Mouse (Mus musculus): ENCODE measurements around the gene Cdc34.
A peak's percentile ranks its signal among the peaks of the same experiment; 100 is the strongest.

Cdc34 gene

DNA sequence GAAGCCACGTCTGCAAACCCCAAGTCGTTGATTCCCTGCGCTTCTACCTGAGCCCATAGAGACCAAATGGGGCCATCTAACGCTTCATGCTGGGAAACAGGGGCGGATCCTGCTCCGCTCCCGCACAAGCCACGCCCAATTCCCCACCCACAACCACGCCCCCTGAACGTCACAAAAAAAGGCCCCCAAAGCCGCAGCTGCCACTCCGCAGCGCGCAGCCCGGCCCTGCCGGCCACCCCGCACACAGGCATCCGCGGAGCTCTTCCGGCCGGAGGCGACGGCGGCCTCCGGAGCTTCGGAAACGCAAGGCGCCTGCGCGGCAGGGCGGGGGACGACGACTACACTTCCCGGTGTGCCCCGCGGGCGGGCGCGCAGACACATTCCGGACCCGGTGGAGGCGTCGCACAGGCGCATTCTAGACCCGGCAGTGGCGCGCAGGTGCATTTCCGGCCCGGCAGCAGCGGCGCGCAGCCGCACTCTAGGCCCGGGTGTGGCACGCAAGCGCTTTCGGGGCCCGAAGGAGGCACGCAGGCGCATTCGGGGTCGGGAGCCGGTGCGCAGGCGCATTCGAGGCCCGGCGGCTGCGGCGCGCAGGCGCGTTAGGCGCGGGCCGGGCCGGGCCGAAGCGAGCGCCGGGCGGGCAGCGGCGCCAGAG lies at the start of gene Cdc34:
Cdc34 (plus strand) TSS at position 605 of the 655 bp plus-strand sequence.
- peak; percentile 96 for DNase-seq (ENCODE audit: low spot score)

DNA sequence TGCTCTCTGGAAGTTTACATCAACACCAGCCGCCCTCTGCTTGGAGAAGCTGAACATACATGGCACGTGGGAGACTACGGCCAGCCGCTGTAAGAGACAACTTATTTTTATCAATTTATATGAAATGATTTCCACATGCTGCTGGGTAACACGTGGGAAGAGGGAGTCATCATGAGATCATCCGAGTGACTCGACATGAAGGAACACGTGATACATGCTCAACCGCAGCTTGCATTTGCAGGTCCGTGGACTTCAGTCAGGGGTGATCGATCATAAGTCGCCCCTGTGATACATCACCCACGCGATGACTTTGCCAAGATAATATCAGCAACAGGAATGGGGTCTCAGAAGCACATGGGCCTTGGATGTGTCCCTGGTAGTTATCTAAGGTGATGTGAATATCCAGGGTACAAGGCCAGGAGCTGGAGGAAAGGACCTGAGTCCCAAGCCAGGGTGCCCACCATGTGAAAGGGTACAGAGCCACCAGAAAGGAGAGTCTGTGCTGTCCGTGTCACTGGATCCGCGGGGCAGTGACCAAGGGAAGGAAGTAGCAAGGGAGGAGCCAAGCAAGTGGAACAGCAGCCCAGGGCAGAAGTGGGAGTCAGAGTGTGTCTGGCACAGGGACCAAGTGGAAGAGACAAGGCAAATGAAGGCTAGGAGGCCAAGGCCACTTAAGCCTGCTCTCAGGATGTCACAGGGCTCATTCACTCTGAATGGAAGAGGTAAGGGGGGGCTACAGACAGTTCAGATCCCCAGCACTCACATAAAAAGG lies 48.8 kb upstream of the Cdc34 start:
- DNase-seq (ENCODE audit: low spot score): no peak

DNA sequence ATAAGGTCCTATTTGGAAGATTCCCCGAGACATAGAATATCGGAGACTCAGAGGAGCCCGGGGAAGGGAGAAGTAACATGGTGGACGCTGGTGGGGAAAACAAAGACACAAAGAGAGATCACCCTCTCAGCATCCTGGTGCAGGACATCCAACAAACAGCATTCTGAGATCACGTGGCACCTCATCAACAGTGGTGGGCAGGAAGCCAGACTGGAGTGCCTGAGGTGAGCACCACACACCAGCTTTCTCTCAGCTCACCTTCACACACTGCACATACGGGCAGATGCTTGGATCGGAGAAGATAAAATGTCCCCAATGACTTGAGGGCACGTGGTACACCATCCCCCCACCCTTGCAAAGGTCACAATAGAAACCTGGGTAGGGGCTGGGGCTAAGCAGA lies 45.7 kb upstream of the Cdc34 start:
- no peak for DNase-seq (ENCODE audit: low spot score)

DNA sequence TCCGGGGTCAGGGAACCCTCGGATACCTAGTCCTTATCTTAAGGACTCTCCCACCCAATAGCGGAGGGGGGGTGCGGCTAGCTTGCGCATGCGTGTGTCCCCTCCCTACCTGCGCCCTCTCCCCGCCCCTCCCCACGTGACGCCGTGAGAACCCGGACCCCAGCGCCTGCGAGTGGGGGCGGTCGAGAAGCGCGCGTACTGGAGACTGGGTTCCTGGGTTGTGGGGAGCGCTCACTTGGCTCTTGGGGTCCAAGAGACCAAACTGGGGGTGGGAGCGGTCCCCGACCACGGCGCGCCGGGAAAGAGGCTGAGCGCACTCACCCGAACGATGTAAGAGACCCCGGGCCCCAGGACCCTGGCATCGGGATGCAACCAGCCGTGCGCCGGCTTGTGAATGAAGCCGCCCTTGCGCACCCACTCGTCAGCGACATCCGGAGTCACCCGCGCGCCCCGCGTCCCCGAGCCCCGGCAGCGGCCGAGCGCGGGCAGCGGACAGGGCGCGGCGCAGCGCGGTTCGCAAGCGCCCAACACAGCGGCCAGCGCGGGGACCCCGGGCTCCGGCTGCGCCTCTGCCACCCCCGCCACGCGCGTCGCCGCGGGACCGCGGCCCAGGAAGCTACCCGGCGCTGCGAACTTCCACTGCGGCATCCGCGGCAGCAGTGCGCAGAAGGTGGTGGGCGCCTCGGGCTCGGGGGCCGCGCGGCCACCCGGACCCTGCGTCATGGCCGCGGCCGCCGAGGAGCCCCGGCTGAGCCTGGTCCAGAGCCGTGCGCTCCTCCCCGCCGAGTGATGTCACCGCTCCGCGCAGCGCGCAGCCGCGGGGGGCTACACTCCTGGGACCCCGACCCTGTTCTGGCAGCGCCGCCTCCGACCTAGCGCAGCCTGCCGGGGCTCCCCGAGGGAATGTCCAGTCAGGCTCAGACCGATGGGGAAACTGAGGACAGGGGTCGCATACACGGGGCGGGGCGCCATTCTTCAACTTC lies 44.6 kb upstream of the Cdc34 start, which contains the start of gene Shc2:
Shc2 (minus strand) TSS at position 791 of the 983 bp plus-strand sequence.
- DNase-seq (ENCODE audit: low spot score): no peak

DNA sequence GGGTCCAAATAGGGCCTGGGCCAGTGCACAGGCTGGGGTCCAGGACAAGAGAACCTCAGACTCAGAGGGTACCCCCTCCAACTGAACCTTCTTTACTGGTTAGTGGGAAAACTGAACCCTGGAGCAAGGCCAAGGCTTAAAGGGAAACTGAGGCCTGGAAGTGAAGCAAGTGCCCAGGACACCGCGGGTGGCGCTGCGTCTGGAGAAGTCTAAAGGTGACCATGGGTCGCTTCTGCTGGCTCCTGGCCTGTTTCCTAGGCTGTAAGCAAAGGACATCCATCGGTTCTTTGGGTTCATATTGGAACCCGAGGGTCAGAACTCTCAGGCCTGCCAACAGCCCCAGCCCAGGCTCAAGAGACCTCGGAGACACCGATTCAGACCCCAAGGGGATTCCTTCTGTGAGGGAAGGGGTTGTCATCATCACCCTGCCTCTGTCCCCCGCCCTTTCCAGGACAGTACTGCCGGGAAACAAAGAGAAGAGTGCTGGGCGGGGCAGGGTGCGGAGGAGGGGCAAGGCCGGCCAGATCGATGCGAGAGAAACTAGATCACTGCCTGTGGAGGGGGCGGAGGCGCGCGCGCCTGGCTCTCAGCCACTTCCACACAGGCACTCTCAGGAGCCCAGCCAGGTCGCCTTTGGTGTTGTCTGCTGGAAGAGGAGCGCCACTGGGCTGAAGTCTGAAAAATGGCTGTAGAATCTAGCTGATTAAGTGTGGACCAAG lies 43.4 kb upstream of the Cdc34 start:
- no peak for DNase-seq (ENCODE audit: low spot score)

DNA sequence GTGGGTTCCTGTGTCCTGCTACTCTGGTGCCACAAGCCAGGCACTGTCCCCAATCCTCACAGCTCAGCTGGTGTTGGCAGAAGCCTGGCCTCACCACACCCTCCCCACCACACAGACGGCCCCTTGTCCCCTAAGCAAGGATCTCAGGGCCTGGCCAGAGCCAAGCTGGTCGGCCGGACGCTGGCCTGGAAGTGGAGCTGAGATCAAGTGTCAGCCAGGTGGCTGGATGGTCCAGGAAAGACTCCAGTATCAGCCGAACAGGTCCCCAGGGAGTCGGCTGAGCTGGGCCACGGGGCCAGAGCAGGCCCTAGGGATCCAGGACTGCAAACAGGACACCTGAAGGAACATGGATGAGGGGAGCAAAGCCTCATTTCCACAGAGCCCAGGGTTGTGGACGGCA lies 36.3 kb upstream of the Cdc34 start, which contains the start of gene Odf3l2:
Odf3l2 (minus strand) TSS at position 28 of the 400 bp plus-strand sequence.
- DNase-seq (ENCODE audit: low spot score): no peak

DNA sequence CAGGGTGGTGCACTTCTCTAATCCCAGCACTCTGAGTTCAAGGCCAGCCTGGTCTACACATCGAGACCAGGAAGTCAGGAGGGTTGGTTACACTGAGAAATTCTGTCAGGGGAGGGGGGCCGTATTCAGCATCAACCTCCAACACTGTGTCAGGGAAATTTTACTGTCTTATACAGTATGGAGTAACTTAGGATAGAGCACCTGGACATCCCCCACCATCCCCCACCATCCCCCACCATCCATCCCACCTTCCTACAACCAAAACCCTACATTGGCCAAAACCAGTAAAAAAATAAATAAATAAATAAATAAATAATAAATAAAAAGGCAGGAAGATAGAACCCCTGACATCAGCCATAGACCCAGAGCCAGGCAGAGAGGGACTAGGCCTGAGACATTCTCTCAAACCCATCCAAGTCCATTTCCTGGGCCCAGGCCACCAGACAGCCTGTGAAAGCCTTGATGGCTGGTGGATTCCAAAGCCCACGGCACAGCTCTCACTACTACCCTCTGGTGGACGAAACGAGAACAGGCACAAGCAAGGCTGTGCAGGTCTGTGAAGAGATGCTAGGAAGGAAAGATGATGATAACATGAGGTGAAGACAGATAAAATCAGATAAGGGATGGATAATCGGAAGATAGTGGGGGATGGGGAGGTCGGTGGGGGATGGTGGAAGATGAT lies 32.8 kb upstream of the Cdc34 start:
- peak; percentile 48 for DNase-seq (ENCODE audit: low spot score)

DNA sequence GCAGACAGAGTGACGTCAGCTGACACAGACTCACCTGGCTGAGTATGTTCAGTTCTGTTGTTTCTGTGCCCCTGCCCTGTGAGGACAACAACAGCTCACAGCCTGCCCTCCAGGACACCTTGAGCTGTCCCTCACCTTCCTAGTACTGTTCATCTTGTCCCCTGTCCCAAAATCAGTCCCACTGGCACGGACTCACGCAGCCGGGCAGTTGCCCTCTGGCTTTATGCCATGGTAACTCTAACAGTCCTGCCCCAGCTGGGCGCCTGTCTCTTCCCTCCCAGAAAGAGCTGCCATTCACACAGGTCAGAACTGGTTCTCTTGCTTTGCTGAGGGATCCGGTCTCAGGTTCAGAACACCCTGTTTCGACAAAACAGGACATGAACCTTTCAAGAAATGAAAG lies 29.2 kb upstream of the Cdc34 start:
- no peak for DNase-seq (ENCODE audit: low spot score)

DNA sequence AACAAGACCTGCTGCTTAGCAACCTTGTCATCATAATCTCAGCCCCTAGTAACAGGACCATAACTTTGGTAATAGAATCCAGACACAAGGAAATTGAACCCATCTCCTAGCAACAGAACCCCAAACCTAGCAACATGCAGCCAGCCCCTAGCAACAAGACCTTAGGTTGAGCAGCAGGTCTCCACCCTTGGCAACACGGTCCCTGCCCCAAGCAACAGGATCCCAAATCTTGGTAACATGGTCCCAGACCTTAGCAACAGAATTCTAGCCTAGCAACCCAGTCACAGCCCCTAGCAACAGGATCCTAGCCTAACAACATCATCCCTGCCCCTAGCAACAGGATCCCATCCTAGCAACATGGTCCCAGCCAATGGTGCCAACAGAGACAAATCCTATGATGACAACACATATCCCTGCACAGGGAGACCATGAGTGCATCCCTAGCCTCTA lies 27.0 kb upstream of the Cdc34 start:
- DNase-seq (ENCODE audit: low spot score): no peak

DNA sequence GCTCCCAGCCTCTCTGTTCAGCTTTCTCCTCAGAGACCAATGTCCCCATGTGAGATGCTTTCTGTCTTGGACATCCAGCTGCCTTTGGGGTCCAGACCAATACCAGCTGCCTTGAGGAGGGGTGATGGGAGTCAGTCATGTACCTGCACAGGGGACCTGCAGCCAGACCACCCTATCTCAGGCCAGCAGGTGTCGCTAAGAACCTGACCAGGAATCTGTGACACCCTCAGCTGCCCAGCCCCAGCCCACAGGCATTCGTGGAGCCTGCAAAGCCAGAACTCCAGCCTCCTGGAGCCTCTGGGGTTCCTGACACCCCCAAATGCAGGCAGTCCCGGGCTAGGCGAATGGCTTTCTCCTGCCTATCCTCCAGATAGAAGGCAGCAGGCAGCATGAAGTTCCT lies 23.2 kb upstream of the Cdc34 start:
- no peak for DNase-seq (ENCODE audit: low spot score)

DNA sequence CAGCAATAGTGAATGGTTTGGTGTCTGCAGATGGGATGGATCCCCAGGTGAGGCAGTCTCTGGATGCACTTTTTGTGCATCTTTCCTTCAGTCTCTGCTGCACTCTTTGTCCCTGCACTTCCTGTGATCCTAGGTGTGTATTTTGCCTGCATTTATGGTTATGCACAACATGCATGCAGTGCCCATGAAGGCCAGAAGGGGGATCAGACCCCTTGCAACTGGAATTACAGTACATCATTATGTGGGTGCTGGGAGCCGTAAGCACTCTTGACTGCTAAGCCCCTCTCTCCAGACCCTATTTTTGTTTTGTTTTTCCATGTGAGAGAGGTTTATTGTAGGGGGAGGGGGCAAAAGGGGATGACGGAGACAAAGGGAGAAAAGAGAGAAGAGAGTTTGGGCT lies 21.7 kb upstream of the Cdc34 start:
- DNase-seq (ENCODE audit: low spot score): no peak

DNA sequence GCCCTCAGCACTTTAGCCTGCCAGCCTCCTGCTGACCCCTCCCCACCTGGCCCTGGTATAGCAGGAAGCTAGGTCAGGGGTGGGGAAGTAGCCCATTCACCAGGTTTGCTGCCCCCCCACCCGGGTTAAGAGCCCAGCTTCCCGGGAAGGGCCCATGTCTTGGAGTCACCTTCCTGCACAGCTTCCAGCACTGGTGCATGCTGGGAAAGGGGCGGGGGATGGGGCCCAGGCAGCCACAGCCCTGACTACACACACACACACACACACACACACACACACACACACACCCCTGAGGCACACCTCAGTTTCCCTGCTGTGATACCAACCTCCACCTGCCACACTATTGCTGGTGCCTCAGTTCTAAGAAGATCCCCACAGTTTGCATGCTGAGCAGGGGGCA lies 20.1 kb upstream of the Cdc34 start:
- DNase-seq (ENCODE audit: low spot score): no peak

DNA sequence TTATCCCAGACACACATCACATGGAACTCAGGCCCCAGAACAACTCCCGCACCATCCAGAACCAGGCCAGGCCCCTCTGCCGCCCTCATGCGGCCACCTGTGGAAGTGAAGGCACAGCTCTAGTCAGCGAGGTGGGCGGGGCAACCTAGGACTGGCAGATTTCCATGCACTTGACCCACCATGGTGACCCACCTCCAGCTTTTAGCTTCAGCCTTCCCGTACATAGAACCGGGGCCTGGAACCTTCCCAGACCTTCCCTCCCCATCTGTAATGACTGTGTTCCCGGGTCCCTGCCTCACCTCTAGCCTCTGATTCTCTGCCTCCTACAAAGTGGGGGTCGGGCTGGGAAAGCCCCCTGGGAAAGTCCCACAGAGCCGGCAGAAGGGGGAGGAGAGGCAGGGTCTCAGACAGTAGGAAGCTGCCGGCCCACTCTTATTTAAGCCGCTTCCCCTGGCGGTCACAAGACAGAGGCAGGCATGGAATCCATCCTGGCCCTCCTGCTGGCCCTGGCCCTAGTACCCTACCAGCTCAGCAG lies 17.8 kb upstream of the Cdc34 start, which contains the start of gene Madcam1:
Madcam1 (plus strand) TSS at position 429 of the 535 bp plus-strand sequence.
- no peak for DNase-seq (ENCODE audit: low spot score)

DNA sequence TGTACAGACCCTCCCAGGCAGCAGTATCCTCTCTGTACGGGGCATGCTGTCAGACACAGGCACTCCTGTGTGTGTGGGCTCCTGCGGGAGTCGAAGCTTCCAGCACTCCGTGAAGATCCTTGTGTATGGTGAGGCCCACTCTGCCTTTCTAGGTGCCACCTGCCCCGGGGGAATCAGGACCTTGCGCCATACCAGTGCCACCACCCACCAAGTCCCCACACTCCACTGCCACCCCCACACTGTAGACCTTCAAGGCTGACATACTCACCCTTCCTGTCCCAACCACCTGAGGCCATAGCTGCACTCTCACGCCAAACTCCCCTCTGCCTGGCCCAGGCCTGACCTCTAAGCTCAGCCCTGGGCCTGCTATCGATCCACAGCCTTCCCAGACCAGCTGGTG lies 16.9 kb upstream of the Cdc34 start:
- DNase-seq (ENCODE audit: low spot score): no peak

DNA sequence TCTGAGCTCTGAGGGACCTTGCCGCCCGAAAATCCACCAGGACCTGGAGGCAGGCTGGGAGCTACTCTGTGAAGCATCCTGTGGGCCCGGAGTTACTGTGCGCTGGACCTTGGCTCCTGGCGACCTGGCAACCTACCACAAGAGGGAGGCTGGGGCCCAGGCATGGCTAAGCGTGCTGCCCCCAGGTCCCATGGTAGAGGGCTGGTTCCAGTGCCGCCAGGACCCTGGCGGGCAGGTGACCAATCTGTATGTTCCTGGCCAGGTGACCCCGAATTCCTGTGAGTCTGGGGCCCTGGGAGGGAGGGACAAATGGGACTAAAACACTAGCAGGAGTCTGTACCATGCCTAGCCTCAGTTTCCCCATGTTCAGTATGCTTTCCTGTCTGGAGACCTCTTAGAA lies 15.5 kb upstream of the Cdc34 start:
- no peak for DNase-seq (ENCODE audit: low spot score)

DNA sequence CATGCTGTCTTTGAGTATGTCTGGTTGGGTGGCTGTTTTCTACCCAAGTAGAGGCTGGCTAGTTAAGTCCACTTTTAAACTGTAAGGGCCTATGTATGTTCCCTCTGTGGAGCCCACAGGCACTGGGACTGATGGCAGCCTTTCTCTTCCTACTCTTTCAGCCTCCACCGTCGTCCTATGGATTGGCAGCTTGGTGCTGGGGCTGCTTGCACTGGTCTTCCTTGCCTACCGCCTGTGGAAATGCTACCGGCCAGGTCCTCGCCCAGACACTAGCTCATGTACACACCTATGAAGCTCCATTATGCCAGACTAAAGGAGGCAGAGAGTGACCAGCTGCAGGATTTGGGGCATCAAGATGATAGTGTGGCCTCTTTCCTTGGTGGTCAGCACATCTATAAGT lies 13.9 kb upstream of the Cdc34 start:
- no peak for DNase-seq (ENCODE audit: low spot score)

DNA sequence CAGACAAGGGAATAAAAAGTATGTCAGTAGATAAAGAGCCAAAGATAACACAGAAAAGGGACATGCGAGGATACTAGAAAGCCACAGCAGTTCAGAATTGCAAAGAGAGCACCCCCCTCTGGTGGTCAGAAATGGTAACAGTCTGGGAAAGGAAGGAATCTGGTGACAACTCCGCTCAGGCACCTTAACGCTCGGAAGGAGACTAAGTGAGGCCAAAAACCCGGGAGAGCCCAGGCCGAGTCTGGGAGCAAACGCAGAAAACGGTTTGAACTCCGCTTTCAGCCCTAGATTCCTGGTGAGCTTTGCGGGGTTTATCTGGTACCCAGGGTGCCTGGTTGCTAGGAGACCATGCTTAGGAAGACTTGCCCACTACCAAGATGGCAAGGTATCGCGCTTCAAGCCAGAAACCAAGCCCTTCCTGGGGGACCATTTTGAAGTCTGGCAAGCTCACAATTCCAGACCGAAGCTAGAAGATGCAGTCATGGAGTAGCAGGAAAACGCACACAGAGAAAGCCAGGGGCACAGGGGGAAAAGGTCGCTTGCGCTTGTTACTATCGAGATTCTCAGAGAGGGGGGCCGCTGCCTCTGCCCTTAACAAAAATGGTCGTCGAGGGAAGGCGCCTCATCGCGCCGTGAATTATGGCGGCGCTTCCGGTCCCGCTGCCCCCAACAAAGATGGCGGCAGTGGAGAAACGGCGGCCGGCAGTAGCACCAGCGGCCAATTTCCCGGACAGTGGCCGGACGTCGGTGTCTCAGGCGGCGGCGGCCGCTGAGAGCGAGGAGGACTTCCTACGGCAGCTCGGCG lies 13.0 kb upstream of the Cdc34 start, which contains the start of gene Tpgs1:
Tpgs1 (plus strand) TSS at position 599 of the 805 bp plus-strand sequence.
- peak; percentile 62 for DNase-seq (ENCODE audit: low spot score)

DNA sequence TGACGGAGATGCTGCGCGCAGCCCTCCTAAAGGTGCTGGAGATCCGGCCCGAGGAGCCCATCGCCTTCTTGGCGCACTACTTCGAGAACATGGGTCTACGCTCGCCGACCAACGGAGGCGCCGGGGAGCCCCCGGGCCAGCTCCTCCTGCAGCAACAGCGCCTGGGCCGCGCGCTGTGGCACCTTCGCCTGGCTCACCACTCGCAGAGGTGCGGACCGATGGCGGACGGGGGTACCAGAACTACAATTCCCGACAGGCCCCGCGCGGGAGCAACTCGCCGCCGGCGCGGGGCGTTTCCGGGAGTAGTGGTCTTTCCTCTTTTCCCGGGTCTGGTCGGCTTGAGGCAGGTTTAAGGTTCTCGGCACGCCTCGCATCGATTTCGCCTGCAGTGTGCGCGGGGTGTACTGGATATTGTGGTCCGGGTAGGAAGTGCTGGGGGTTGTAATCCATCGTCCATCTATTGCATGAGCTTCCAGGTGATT lies 12.4 kb upstream of the Cdc34 start:
- no peak for DNase-seq (ENCODE audit: low spot score)

DNA sequence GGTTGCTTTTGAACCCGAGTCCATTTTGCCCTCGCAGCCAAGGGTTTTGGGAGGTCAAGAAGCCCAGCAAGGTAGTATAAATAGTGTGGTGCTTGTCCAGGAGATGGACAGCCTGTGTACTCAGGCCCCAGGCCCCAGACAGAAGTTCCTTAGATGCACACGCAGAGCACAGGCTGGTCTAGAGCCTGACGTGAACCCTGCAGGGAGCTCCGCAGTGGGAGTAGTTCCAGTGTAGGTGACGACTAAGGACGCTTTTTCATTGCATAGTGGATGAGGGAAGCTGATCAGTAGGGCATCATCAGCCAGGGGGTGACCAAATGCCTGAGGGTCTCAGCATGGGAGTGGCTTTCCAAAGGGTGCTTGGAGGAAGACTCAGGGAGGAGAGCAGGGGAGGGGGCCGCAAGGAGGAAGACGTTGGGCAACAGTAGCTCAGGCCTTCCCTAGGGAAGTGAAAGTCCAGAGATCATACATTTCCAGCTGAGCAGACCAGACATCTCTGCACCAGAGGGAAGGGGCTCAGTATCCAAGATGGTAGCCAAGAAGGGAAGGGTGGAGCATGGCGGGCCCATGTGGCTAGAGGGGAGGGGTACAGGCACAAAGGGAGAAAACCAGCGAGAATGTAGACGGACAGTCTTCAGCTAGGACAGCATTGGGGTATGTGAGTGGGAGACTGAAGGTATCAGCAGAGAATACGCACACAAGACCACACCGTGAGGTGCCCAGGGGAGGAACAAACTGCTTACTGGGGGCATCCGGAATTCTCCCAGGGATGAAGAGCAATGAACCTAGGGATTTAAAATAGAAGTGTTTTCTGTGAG lies 11.7 kb upstream of the Cdc34 start:
- DNase-seq (ENCODE audit: low spot score): no peak
